In the genomic region with DNA sequence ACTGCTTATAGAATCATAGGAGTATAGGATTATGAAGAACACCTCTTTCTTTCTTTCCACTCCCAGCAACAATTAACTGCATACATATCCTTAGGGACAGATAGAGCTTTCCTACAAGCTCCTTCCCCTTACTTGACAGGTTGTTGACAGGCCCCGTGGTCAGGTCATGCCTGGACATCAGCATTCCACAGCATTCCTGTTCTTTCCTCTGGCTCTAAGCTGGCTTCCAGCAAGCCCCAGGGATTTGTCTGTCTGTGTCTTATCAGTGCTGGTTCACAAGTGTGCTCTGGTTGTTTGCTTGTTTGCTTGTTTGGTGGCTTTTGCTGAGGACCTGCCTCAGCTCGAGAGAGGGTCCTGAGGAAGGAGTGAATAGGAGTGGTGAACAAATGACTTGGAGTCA, we compare ENCODE assay signal across 22 mouse cellular contexts. TPM values are rescaled to one million over a fixed set of nuclear protein-coding genes. Genes with fewer than 3 reads are reported as not detected.
A peak's percentile ranks its signal among the peaks of the same experiment; 100 is the strongest.
DNase-seq lines count a peak whose midpoint lies in the region; ATAC-seq and TF ChIP-seq lines count a peak whose summit lies in the region.
"Had no signal": no experiment of that assay in that cellular context is flagged by ENCODE, and none has a peak within 500 bp of the region (broad histone marks: within the 10 kb centered on the region; RNA-seq: fewer than 3 reads in every experiment).

No protein-coding gene starts in this region.

- no peak overlapping the region for H3K27ac ChIP-seq in heart, embryonic 10.5 days
- peak overlapping the region; percentile 67 for H3K27ac ChIP-seq in liver, adult 2 months (replicated peaks; ENCODE audit: insufficient read depth, low read depth, low read length)
- H3K27ac ChIP-seq in liver, postnatal 0 days (ENCODE audit: low read depth), result no peak overlapping the region
- H3K27ac ChIP-seq: embryonic facial prominence, embryonic 10.5 days; embryonic facial prominence, embryonic 12.5 days; forebrain, embryonic 13.5 days; forebrain, embryonic 15.5 days had no signal

- no peak for TF ChIP-seq CTCF in liver, adult 2 months (IDR thresholded peaks at IDR 0.05; ENCODE audit: low read depth, low read length)
- no peak for TF ChIP-seq CTCF in liver, postnatal 0 days (IDR thresholded peaks at IDR 0.05; ENCODE audit: low read depth)

- no peak for TF ChIP-seq POLR2A in liver, adult 2 months (IDR thresholded peaks at IDR 0.05; ENCODE audit: extremely low read depth, insufficient read depth, low read length)

- no peak for TF ChIP-seq EP300 in liver, postnatal 0 days (IDR thresholded peaks at IDR 0.05; ENCODE audit: low read depth)

- no peaks in the 10 kb centered on the region for H3K79me2 ChIP-seq in liver, adult 2 months (ENCODE audit: control insufficient read depth, insufficient read depth, low read length)

- 12% methylated on average over 2 of the region's 2 CpGs for WGBS in heart, embryonic 10.5 days
- 22% methylated on average over 2 of the region's 2 CpGs for WGBS in liver, adult 2 months
- WGBS in liver, postnatal 0 days (ENCODE audit: insufficient replicate concordance), result 53% methylated on average over 2 of the region's 2 CpGs

- H3K4me2 ChIP-seq in liver, postnatal 0 days (ENCODE audit: low read depth, low read length), result no peak overlapping the region
- H3K4me2 ChIP-seq: embryonic facial prominence, embryonic 12.5 days; forebrain, embryonic 13.5 days; forebrain, embryonic 15.5 days had no signal

- no peak overlapping the region for H3K9ac ChIP-seq in liver, adult 2 months (ENCODE audit: low read depth, low read length)
- no peak overlapping the region for H3K9ac ChIP-seq in liver, postnatal 0 days (replicated peaks)
- H3K9ac ChIP-seq: embryonic facial prominence, embryonic 12.5 days; forebrain, embryonic 13.5 days; forebrain, embryonic 15.5 days; forebrain, postnatal 0 days had no signal

- ATAC-seq in liver, postnatal 0 days, result no peak
- ATAC-seq: activated CD4-positive, CD25-positive, alpha-beta regulatory T cell, adult 4 months; forebrain, embryonic 13.5 days; forebrain, embryonic 15.5 days; forebrain, postnatal 0 days; Patski had no signal

- peaks cover 5% of the 10 kb centered on the region for H3K4me1 ChIP-seq in heart, embryonic 10.5 days
- H3K4me1 ChIP-seq in liver, adult 2 months (ENCODE audit: control insufficient read depth, insufficient read depth, low read length), result peaks cover 4% of the 10 kb centered on the region; the same call in 1 of the 2 replicates
- 0 out of 2 replicates have a peak, but pooled peaks cover 3% of the 10 kb centered on the region for H3K4me1 ChIP-seq in liver, postnatal 0 days (ENCODE audit: insufficient read depth)
- H3K4me1 ChIP-seq: embryonic facial prominence, embryonic 10.5 days; embryonic facial prominence, embryonic 12.5 days; forebrain, embryonic 13.5 days; forebrain, embryonic 15.5 days had no signal

- H3K36me3 ChIP-seq in heart, embryonic 10.5 days, result no peaks in the 10 kb centered on the region
- H3K36me3 ChIP-seq in liver, adult 2 months (ENCODE audit: control insufficient read depth, insufficient read depth, low read length), result no peaks in the 10 kb centered on the region
- H3K36me3 ChIP-seq in liver, postnatal 0 days (replicated peaks; ENCODE audit: insufficient read depth, low read length), result no peaks in the 10 kb centered on the region
- H3K36me3 ChIP-seq: embryonic facial prominence, embryonic 10.5 days; embryonic facial prominence, embryonic 12.5 days; forebrain, embryonic 15.5 days had no signal

- no peak overlapping the region for H3K4me3 ChIP-seq in heart, embryonic 10.5 days
- no peak overlapping the region for H3K4me3 ChIP-seq in liver, adult 2 months (ENCODE audit: insufficient read depth, low read depth, low read length)
- H3K4me3 ChIP-seq in liver, postnatal 0 days (ENCODE audit: low read depth, low read length), result no peak overlapping the region
- H3K4me3 ChIP-seq: embryonic facial prominence, embryonic 10.5 days; embryonic facial prominence, embryonic 12.5 days; forebrain, embryonic 13.5 days; forebrain, embryonic 15.5 days had no signal

- no peaks in the 10 kb centered on the region for H3K9me3 ChIP-seq in heart, embryonic 10.5 days
- peaks cover 7% of the 10 kb centered on the region; the same call in 1 of the 2 replicates for H3K9me3 ChIP-seq in liver, postnatal 0 days (ENCODE audit: low read length)
- H3K9me3 ChIP-seq: embryonic facial prominence, embryonic 10.5 days; embryonic facial prominence, embryonic 12.5 days had no signal

- H3K27me3 ChIP-seq in heart, embryonic 10.5 days (ENCODE audit: insufficient read depth, poor library complexity, severe bottlenecking), result no peaks in the 10 kb centered on the region
- no peaks in the 10 kb centered on the region for H3K27me3 ChIP-seq in liver, adult 2 months (ENCODE audit: control insufficient read depth, insufficient read depth, low read length)
- no peaks in the 10 kb centered on the region for H3K27me3 ChIP-seq in liver, postnatal 0 days (ENCODE audit: insufficient read depth, low read length)
- H3K27me3 ChIP-seq: embryonic facial prominence, embryonic 12.5 days; forebrain, embryonic 13.5 days; forebrain, embryonic 15.5 days; Patski had no signal

- peak; percentile 80 for DNase-seq in heart, embryonic 10.5 days (ENCODE audit: low spot score)
- no peak for DNase-seq in heart, adult 18-20 months
- no peak for DNase-seq in liver, adult 2 months (ENCODE audit: extremely low read depth, low read depth, low spot score)
- no peak for DNase-seq in liver, postnatal 0 days
- DNase-seq in 3T3-L1 (ENCODE audit: low read depth, low spot score) (peak; percentile 88), adipocyte (ENCODE audit: low spot score) (no peak)
- DNase-seq: adrenal gland, adult 2 months; adrenal gland, postnatal 10 days; adrenal gland, postnatal 25 days; cerebellum, adult 11 months; cerebellum, adult 18-20 months; cerebellum, adult 8-10 months; cerebellum, adult 9-11 months; cerebellum, postnatal 14 days; cerebellum, postnatal 36 days; forebrain, postnatal 0 days had no signal

RNA-seq across cellular contexts. Expression of gene Zcchc2, which starts 36.6 kb away (rescaled TPM):
- 1.8 and 2.4 TPM in 2 replicates for polyA plus RNA-seq in heart, embryonic 10.5 days (2016; fragmentation: Nextera tagmentation; extraction: Ambion mirVana)
- 1 to 10 TPM; 7.0 to 7.9 TPM for total RNA-seq in heart, adult 18-20 months (2021)
- 12.2 and 16.2 TPM in 2 replicates for total RNA-seq in liver, adult 2 months (2014; rRNA removed)
- polyA plus RNA-seq in liver, adult 2 months (2012; rRNA removed), result 12.6 and 15.3 TPM in 2 replicates
- polyA plus RNA-seq in liver, postnatal 0 days (2015; fragmentation: Nextera tagmentation; extraction: Ambion mirVana), result 1.4 and 1.6 TPM in 2 replicates

Comparison
In these comparisons a context has a peak if more than half of its experiments do, and no peak if none do; other contexts are left out.
1. DNase-seq: peak in heart, embryonic 10.5 days (single experiment) and 3T3-L1 (single experiment); none in heart, adult 18-20 months (0 of 2), liver, adult 2 months (single experiment), liver, postnatal 0 days (single experiment) and adipocyte (single experiment).